Mouse (Mus musculus) liver, embryonic 14.5 days (tissue): Measurements from ENCODE around the gene Terf2. TPM values are rescaled to one million over a fixed set of nuclear protein-coding genes. Genes with fewer than 3 reads are reported as not detected.

Experiments
- ATAC-seq: fragments of 200-750 bp; cut with Nextera tagmentation; 2 replicates; pipeline ENCODE4 v1.8.0; 2017; ENCODE audit warnings: moderate number of reproducible peaks, mild to moderate bottlenecking, moderate library complexity; ENCODE audit not compliant: insufficient read depth
- DNase-seq, 3 experiments: peaks; one replicate each; pipeline ENCODE4 v3.0.0-alpha.2; 2012 to 2013; ENCODE audit warnings: low read depth in 3 of 3, low spot score in 3 of 3
- H3K27ac ChIP-seq: fragments of 300-500 bp; sonication (generic); 2 replicates; pipeline ENCODE4 v1.5.1; 2014; ENCODE audit warnings: moderate library complexity, mild to moderate bottlenecking, control low read depth, inconsistent platforms
- H3K27me3 ChIP-seq: fragments of 300-500 bp; sonication (generic); 2 replicates; pipeline ENCODE4 v1.6.1; 2014; ENCODE audit warnings: mild to moderate bottlenecking, low read length, moderate library complexity; ENCODE audit not compliant: control insufficient read depth, insufficient read depth
- H3K36me3 ChIP-seq: fragments of 300-500 bp; sonication (generic); replicated peaks from 2 replicates; pipeline ENCODE4 v1.6.1; 2014; ENCODE audit warnings: low read depth; ENCODE audit not compliant: control insufficient read depth, insufficient read depth
- H3K4me1 ChIP-seq, 2 experiments: fragments of 200-500 bp in 1 of 2; fragments of 300-500 bp in 1 of 2; sonication (generic) in 1 of 2; replicated peaks; 2 replicates each; pipeline ENCODE4 v1.6.1; 2012 to 2014; ENCODE audit warnings: antibody characterized with exemption in 1 of 2, inconsistent platforms in 1 of 2, low read length in 1 of 2; ENCODE audit not compliant: control insufficient read depth in 2 of 2, insufficient read depth in 2 of 2
- H3K4me2 ChIP-seq: fragments of 300-500 bp; sonication (generic); 2 replicates; pipeline ENCODE4 v1.6.1; 2014; ENCODE audit warnings: low read depth, mild to moderate bottlenecking, control low read depth, moderate library complexity
- H3K4me3 ChIP-seq, 2 experiments: fragments of 200-500 bp in 1 of 2; fragments of 300-500 bp in 1 of 2; sonication (generic) in 1 of 2; 2 replicates each; pipeline ENCODE4 v1.5.1; 2012 to 2014; ENCODE audit warnings: low read depth in 2 of 2, low read length in 2 of 2, mild to moderate bottlenecking in 2 of 2, control low read depth in 1 of 2, inconsistent platforms in 1 of 2, moderate library complexity in 1 of 2; ENCODE audit not compliant: insufficient read depth in 1 of 2
- H3K9ac ChIP-seq: fragments of 300-500 bp; sonication (generic); replicated peaks from 2 replicates; pipeline ENCODE4 v1.6.1; 2014; ENCODE audit warnings: mild to moderate bottlenecking, control low read depth, moderate library complexity
- H3K9me3 ChIP-seq: fragments of 300-500 bp; sonication (generic); 2 replicates; pipeline ENCODE4 v1.6.1; 2016; ENCODE audit warnings: low read length, mixed read lengths; ENCODE audit not compliant: control insufficient read depth
- CTCF ChIP-seq: IDR thresholded peaks from 2 replicates; pipeline ENCODE4 v1.5.1; 2016; ENCODE audit warnings: antibody characterized with exemption, low read depth, control low read depth
- EP300 ChIP-seq: IDR thresholded peaks from 2 replicates; pipeline ENCODE4 v1.6.1; 2016; ENCODE audit warnings: antibody characterized with exemption, low read depth
- WGBS: fragments of 180-500 bp; shearing (Covaris S2); extraction: QIAGEN DNeasy Blood & Tissue Kit; methylation state at CpG from one replicate; pipeline ENCODE4 v1.1.7; 2014; ENCODE audit not compliant: insufficient replicate concordance; 5-methylcytosine and 5-hydroxymethylcytosine counted together
- polyA plus RNA-seq, 2 experiments: library from polyadenylated mRNA; depleted of rRNA in 1 of 2; stranded (reverse) in 1 of 2; unstranded in 1 of 2; fragments of >200 nt; fragmentation: Nextera tagmentation in 1 of 2; extraction: Ambion mirVana in 1 of 2; gene quantifications; 2 replicates each; pipeline versions ENCODE4 v1.2.1 to v1.2.3; 2012 to 2014

Terf2 gene
- polyA plus RNA-seq, 2 experiments, result 5.3 to 9.3 TPM

- Histone ChIP-seq H3K36me3 (no peaks in the 10 kb centered on the region), H3K27ac (no peak overlapping the region), H3K4me1 (peaks cover 0 to 8% of the 10 kb centered on the region in 2 experiments; a peak in 3 of 4 replicates), H3K4me2 (peak overlapping the region; percentile 37), H3K27me3 (no peaks in the 10 kb centered on the region), H3K9me3 (no peaks in the 10 kb centered on the region), H3K4me3 (no peak overlapping the region), H3K9ac (no peak overlapping the region)
- no peak for DNase-seq
- WGBS, result 23% methylated on average over 19 of the region's 19 CpGs
- no peak for ATAC-seq
- TF ChIP-seq EP300 (no peak), CTCF (no peak)
Observed at GRCm38 (mm10) chr8:107114150-107115007, 18.0 kb upstream of the Terf2 start.

- Histone ChIP-seq H3K36me3 (no peaks in the 10 kb centered on the region), H3K9ac (no peak overlapping the region), H3K4me1 (peaks cover 0 to 6% of the 10 kb centered on the region in 2 experiments; a peak in 3 of 4 replicates), H3K27me3 (no peaks in the 10 kb centered on the region), H3K9me3 (no peaks in the 10 kb centered on the region), H3K27ac (no peak overlapping the region), H3K4me3 (no peak overlapping the region), H3K4me2 (no peak overlapping the region)
- 72% methylated on average over 4 of the region's 4 CpGs for WGBS
- DNase-seq (no peak), ATAC-seq (no peak)
- TF ChIP-seq CTCF, result no peak
- no peak for TF ChIP-seq EP300
Observed at GRCm38 (mm10) chr8:107113209-107113608, 16.9 kb upstream of the Terf2 start.

DNA sequence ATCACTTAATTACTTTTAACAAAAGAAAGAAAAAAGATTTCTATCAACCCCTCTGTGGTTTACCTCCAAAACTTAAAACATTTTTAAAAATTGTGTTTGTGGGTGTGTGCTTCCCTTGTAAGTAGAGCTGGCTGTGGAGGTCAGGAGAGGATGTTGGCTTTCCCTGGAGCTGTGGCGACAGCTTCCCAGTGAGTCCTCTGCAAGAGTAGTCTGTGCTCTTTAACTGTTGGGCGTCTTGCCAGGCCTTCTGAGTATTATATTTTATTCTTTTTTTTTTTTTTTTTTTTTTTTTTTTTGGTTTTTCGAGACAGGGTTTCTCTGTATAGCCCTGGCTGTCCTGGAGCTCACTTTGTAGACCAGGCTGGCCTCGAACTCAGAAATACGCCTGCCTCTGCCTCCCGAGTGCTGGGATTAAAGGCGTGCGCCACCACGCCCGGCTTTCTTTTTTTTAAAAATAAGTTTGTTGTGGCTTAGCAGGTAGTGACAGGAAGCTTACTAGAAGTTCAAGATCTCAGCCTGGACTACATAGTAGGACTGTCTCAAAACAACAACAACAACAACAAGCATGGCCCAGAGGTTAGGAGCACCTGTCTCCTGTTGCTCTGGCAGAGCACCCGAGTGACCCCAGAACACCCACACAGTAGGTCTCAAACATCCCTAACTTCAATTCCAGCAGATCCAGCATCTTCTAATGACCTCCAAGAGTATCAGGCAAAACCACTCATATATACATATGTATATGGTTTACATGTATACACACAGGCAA, 15.2 kb upstream of the Terf2 start:
- Histone ChIP-seq H3K4me3 (no peak overlapping the region), H3K9ac (no peak overlapping the region), H3K36me3 (no peaks in the 10 kb centered on the region), H3K4me2 (no peak overlapping the region), H3K27me3 (no peaks in the 10 kb centered on the region), H3K4me1 (peaks cover 0 to 6% of the 10 kb centered on the region in 2 experiments; a peak in 3 of 4 replicates), H3K9me3 (no peaks in the 10 kb centered on the region), H3K27ac (no peak overlapping the region)
- 79% methylated on average over 10 of the region's 11 CpGs for WGBS
- DNase-seq, result no peak
- TF ChIP-seq EP300 (no peak), CTCF (no peak)
- ATAC-seq, result no peak

- no peak overlapping the region for H3K9ac ChIP-seq
- H3K9me3 ChIP-seq, result no peaks in the 10 kb centered on the region
- H3K36me3 ChIP-seq, result no peaks in the 10 kb centered on the region
- 68% methylated on average over 9 of the region's 9 CpGs for WGBS
- no peak for ATAC-seq
- H3K27me3 ChIP-seq, result no peaks in the 10 kb centered on the region
- no peak overlapping the region for H3K4me3 ChIP-seq
- no peak overlapping the region for H3K4me2 ChIP-seq
- no peak for TF ChIP-seq CTCF
- no peak for TF ChIP-seq EP300
- DNase-seq, result no peak
- peaks cover 0 to 6% of the 10 kb centered on the region in 2 experiments; a peak in 2 of 4 replicates for H3K4me1 ChIP-seq
- no peak overlapping the region for H3K27ac ChIP-seq
Observed at GRCm38 (mm10) chr8:107110629-107111330, 14.4 kb upstream of the Terf2 start.
